Mouse (Mus musculus): ENCODE results near the gene Krtap13. TPM values are rescaled to one million over a fixed set of nuclear protein-coding genes. Genes with fewer than 3 reads are reported as not detected.

The Krtap13 gene
- polyA plus RNA-seq (2014; fragmentation: Illumina TruSeq; extraction: RNeasy Lipid Tissue Mini Kit (QIAGEN cat#74804); ENCODE audit: low read depth, low replicate concordance): not detected

DNA sequence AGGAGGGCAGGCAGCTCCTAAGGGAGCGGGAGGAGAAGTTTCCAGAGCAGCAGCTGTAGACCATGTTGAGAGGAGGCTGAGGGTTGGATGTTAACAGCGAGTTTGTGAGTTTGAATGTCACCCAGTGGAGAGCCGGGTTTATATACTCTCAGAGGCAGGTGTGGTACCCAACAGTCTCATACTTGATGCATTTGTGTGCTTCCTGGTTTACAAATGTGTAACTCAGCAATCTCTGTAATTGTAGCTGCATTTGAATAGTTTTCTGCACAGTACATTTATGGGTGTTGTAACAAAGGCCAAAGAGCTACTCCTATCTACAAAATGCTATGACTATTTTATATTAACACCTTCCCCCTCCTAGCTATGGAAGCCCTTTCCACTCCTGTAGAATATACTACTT is at the start of gene Krtap13:
Gene Krtap13, minus strand, starts transcription at position 101 of the 400 bp plus-strand sequence.

DNA sequence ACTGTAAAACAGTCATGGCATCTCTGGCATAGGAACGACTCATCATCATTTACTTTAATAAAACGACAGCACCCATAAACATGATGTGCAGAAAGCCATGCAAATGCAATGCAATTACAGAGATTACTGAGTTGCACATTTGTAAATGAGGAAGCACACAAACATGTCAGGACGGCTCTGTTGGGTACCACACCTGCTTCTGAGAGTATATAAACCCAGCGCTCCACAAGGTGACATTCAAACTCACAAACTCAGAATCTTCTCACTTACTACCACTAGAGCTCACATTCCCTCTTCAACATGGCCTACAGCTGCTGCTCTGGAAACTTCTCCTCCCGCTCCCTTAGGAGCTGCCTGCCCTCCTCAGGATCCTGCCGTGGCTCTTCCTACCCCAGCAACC is 26.2 kb upstream of the Krtap13 start, which contains the start of gene Gm5965:
Gene Gm5965, plus strand, starts transcription at position 301 of the 400 bp plus-strand sequence.

DNA sequence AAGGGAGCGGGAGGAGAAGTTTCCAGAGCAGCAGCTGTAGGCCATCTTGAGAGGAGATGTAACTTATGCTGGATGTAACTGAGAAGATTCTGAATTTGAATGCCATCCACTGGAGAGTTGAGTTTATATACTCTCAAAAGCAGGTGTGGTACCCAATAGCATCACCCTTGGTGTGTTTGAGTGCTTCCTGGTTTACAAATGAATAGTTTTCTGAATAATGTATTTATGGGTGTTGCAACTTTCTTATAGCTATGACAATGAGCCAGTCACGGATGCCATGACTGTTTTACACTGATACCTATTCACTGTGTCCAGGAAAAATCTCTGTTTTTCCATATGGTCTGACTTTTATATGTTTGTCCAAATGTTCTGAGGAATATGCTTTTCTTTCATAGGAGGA is 22.7 kb upstream of the Krtap13 start, which contains the start of gene 2310057N15Rik:
Gene 2310057N15Rik, minus strand, starts transcription at position 101 of the 400 bp plus-strand sequence.

DNA sequence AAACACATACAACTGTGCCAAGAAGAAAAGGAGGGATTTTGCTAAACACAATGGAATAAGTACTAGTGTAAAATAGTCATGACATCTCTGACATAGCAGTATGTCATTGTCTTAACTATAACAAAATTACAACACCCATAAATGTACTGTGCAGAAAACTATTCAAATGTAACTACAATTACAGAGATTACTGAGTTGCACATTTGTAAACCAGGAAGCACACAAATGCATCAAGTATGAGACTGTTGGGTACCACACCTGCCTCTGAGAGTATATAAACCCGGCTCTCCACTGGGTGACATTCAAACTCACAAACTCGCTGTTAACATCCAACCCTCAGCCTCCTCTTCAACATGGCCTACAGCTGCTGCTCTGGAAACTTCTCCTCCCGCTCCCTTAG is 7.1 kb upstream of the Krtap13 start, which contains the start of gene 2310034C09Rik:
Gene 2310034C09Rik, plus strand, starts transcription at position 301 of the 400 bp plus-strand sequence.

DNA sequence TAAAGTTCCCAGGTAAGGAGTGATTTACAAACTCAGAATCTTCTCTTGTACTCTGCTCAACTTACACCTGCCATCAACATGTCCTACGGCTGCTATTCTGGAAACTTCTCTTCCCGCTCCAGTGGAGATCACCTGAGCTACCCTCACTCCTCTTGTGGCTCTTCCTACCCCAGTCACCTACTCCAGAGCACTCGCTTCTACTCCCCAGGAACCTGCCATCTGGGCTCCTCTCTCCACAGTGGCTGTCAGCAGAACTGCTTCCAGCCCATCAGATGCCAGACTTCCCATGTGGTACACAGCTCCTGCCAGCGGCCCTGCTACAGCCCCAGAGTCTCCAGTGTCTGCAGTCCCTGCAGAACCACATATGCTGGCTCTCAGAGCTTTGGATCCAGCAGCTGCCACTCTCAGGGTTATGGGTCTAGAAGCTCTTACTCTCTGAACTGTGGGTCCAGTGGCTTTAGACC is 22.6 kb downstream of the Krtap13 start, which contains the start of gene Krtap13-1:
Gene Krtap13-1, plus strand, starts transcription at position 51 of the 464 bp plus-strand sequence.

GRCm38 (mm10) chr16:88707496-88708012 is 43.9 kb downstream of the Krtap13 start, which contains the start of gene 2310061N02Rik:
Gene 2310061N02Rik, minus strand, starts transcription at chr16:88707962.

Other genes with a start within 250 kb of the Krtap13 start
- not detected for gene Cldn17, start 244.7 kb downstream of the Krtap13 start, polyA plus RNA-seq (2014; fragmentation: Illumina TruSeq; extraction: RNeasy Lipid Tissue Mini Kit (QIAGEN cat#74804); ENCODE audit: low read depth, low replicate concordance)
- not detected for gene Cldn8, start 188.5 kb downstream of the Krtap13 start, polyA plus RNA-seq (2014; fragmentation: Illumina TruSeq; extraction: RNeasy Lipid Tissue Mini Kit (QIAGEN cat#74804); ENCODE audit: low read depth, low replicate concordance)
- not detected for gene Krtap24-1, start 139.4 kb downstream of the Krtap13 start, polyA plus RNA-seq (2014; fragmentation: Illumina TruSeq; extraction: RNeasy Lipid Tissue Mini Kit (QIAGEN cat#74804); ENCODE audit: low read depth, low replicate concordance)
- gene 2310079G19Rik, start 124.0 kb downstream of the Krtap13 start, polyA plus RNA-seq (2014; fragmentation: Illumina TruSeq; extraction: RNeasy Lipid Tissue Mini Kit (QIAGEN cat#74804); ENCODE audit: low read depth, low replicate concordance): not detected
- gene Krtap26-1, start 103.8 kb downstream of the Krtap13 start, polyA plus RNA-seq (2014; fragmentation: Illumina TruSeq; extraction: RNeasy Lipid Tissue Mini Kit (QIAGEN cat#74804); ENCODE audit: low read depth, low replicate concordance): not detected
- gene Krtap27-1, start 80.0 kb downstream of the Krtap13 start, polyA plus RNA-seq (2014; fragmentation: Illumina TruSeq; extraction: RNeasy Lipid Tissue Mini Kit (QIAGEN cat#74804); ENCODE audit: low read depth, low replicate concordance): not detected
- not detected for gene 2310061N02Rik, start 43.7 kb downstream of the Krtap13 start, polyA plus RNA-seq (2014; fragmentation: Illumina TruSeq; extraction: RNeasy Lipid Tissue Mini Kit (QIAGEN cat#74804); ENCODE audit: low read depth, low replicate concordance)
- gene Krtap13-1, start 22.8 kb downstream of the Krtap13 start, polyA plus RNA-seq (2014; fragmentation: Illumina TruSeq; extraction: RNeasy Lipid Tissue Mini Kit (QIAGEN cat#74804); ENCODE audit: low read depth, low replicate concordance): not detected
- gene 2310034C09Rik, start 7.2 kb upstream of the Krtap13 start, polyA plus RNA-seq (2014; fragmentation: Illumina TruSeq; extraction: RNeasy Lipid Tissue Mini Kit (QIAGEN cat#74804); ENCODE audit: low read depth, low replicate concordance): not detected
- not detected for gene 2310057N15Rik, start 22.6 kb upstream of the Krtap13 start, polyA plus RNA-seq (2014; fragmentation: Illumina TruSeq; extraction: RNeasy Lipid Tissue Mini Kit (QIAGEN cat#74804); ENCODE audit: low read depth, low replicate concordance)
- gene Gm5965, start 26.3 kb upstream of the Krtap13 start, polyA plus RNA-seq (2014; fragmentation: Illumina TruSeq; extraction: RNeasy Lipid Tissue Mini Kit (QIAGEN cat#74804); ENCODE audit: low read depth, low replicate concordance): not detected
- gene Gm20741, start 60.6 kb upstream of the Krtap13 start, polyA plus RNA-seq (2014; fragmentation: Illumina TruSeq; extraction: RNeasy Lipid Tissue Mini Kit (QIAGEN cat#74804); ENCODE audit: low read depth, low replicate concordance): not detected
- gene Krtap15, start 68.6 kb upstream of the Krtap13 start, polyA plus RNA-seq (2014; fragmentation: Illumina TruSeq; extraction: RNeasy Lipid Tissue Mini Kit (QIAGEN cat#74804); ENCODE audit: low read depth, low replicate concordance): not detected
- not detected for gene Krtap14, start 74.5 kb upstream of the Krtap13 start, polyA plus RNA-seq (2014; fragmentation: Illumina TruSeq; extraction: RNeasy Lipid Tissue Mini Kit (QIAGEN cat#74804); ENCODE audit: low read depth, low replicate concordance)
- not detected for gene Krtap19-1, start 117.8 kb upstream of the Krtap13 start, polyA plus RNA-seq (2014; fragmentation: Illumina TruSeq; extraction: RNeasy Lipid Tissue Mini Kit (QIAGEN cat#74804); ENCODE audit: low read depth, low replicate concordance)
- not detected for gene Krtap19-2, start 122.6 kb upstream of the Krtap13 start, polyA plus RNA-seq (2014; fragmentation: Illumina TruSeq; extraction: RNeasy Lipid Tissue Mini Kit (QIAGEN cat#74804); ENCODE audit: low read depth, low replicate concordance)
- not detected for gene Krtap19-3, start 126.4 kb upstream of the Krtap13 start, polyA plus RNA-seq (2014; fragmentation: Illumina TruSeq; extraction: RNeasy Lipid Tissue Mini Kit (QIAGEN cat#74804); ENCODE audit: low read depth, low replicate concordance)
- gene Krtap19-4, start 133.5 kb upstream of the Krtap13 start, polyA plus RNA-seq (2014; fragmentation: Illumina TruSeq; extraction: RNeasy Lipid Tissue Mini Kit (QIAGEN cat#74804); ENCODE audit: low read depth, low replicate concordance): not detected
- gene Krtap19-5, start 144.8 kb upstream of the Krtap13 start, polyA plus RNA-seq (2014; fragmentation: Illumina TruSeq; extraction: RNeasy Lipid Tissue Mini Kit (QIAGEN cat#74804); ENCODE audit: low read depth, low replicate concordance): not detected
- not detected for gene Krtap19-9b, start 180.6 kb upstream of the Krtap13 start, polyA plus RNA-seq (2014; fragmentation: Illumina TruSeq; extraction: RNeasy Lipid Tissue Mini Kit (QIAGEN cat#74804); ENCODE audit: low read depth, low replicate concordance)
- gene Krtap16-3, start 211.2 kb upstream of the Krtap13 start, polyA plus RNA-seq (2014; fragmentation: Illumina TruSeq; extraction: RNeasy Lipid Tissue Mini Kit (QIAGEN cat#74804); ENCODE audit: low read depth, low replicate concordance): not detected